Mouse (Mus musculus) lung, postnatal 0 days (tissue): ENCODE results near the gene Msh4.

ENCODE experiments used
- CTCF ChIP-seq: IDR thresholded peaks from 2 replicates; pipeline ENCODE4 v1.5.1; 2016; ENCODE audit warnings: antibody characterized with exemption, mild to moderate bottlenecking
- EP300 ChIP-seq: IDR thresholded peaks from 2 replicates; pipeline ENCODE4 v1.6.1; 2016; ENCODE audit warnings: antibody characterized with exemption, mild to moderate bottlenecking, control low read depth

DNA sequence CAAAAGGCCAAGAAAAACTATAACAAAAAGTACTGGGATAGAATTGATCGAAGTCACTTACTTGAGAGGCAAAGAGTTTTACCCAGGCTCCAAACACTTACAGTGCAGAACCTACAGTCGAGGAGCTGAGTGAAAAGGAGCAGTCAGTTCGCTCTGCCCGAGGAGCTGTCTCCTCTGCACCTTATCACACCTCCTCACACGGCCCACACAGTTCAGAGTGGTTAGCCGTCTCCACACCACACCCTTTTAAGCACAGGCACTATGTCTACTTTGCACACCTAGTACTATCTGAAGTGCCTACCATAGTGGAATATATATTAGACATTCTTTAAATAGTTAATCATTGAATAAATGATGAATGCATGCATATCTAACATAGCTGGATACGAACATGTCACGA, 53.7 kb downstream of the Msh4 start:
- TF ChIP-seq EP300 (no peak), CTCF (no peak)
